Mouse (Mus musculus) limb, embryonic 10.5 days (tissue): ENCODE data around the gene E130218I03Rik. TPM values are rescaled to one million over a fixed set of nuclear protein-coding genes. Genes with fewer than 3 reads are reported as not detected.

Experiments used
- DNase-seq: peaks from one replicate; pipeline ENCODE4 v3.0.0-alpha.2; 2017; ENCODE audit warnings: low spot score
- H3K27ac ChIP-seq: fragments of 300-500 bp; sonication (generic); 2 replicates; pipeline ENCODE4 v1.5.1; 2016; ENCODE audit warnings: mild to moderate bottlenecking
- H3K27me3 ChIP-seq: fragments of 300-500 bp; sonication (generic); 2 replicates; pipeline ENCODE4 v1.6.1; 2016; ENCODE audit warnings: low read depth, mild to moderate bottlenecking; ENCODE audit not compliant: poor library complexity, severe bottlenecking
- H3K36me3 ChIP-seq: fragments of 300-500 bp; sonication (generic); 2 replicates; pipeline ENCODE4 v1.6.1; 2016; ENCODE audit warnings: mild to moderate bottlenecking, moderate library complexity
- H3K4me1 ChIP-seq: fragments of 300-500 bp; sonication (generic); 2 replicates; pipeline ENCODE4 v1.6.1; 2016
- H3K4me3 ChIP-seq: fragments of 300-500 bp; sonication (generic); 2 replicates; pipeline ENCODE4 v1.5.1; 2016; ENCODE audit warnings: mild to moderate bottlenecking, moderate library complexity
- H3K9me3 ChIP-seq: fragments of 300-500 bp; sonication (generic); replicated peaks from 2 replicates; pipeline ENCODE4 v1.6.1; 2016; ENCODE audit warnings: mild to moderate bottlenecking
- WGBS: fragments of 180-500 bp; shearing (Covaris S2); methylation state at CpG from one replicate; pipeline ENCODE4 v1.1.7; 2016; 5-methylcytosine and 5-hydroxymethylcytosine counted together
- polyA plus RNA-seq: library from polyadenylated mRNA; unstranded; fragments of >200 nt; fragmentation: Nextera tagmentation; extraction: Ambion mirVana; gene quantifications from 2 replicates; pipeline ENCODE4 v1.2.1, GENCODE M21; 2016

E130218I03Rik gene
- polyA plus RNA-seq: 0.60 and 0.79 TPM in 2 replicates

DNA sequence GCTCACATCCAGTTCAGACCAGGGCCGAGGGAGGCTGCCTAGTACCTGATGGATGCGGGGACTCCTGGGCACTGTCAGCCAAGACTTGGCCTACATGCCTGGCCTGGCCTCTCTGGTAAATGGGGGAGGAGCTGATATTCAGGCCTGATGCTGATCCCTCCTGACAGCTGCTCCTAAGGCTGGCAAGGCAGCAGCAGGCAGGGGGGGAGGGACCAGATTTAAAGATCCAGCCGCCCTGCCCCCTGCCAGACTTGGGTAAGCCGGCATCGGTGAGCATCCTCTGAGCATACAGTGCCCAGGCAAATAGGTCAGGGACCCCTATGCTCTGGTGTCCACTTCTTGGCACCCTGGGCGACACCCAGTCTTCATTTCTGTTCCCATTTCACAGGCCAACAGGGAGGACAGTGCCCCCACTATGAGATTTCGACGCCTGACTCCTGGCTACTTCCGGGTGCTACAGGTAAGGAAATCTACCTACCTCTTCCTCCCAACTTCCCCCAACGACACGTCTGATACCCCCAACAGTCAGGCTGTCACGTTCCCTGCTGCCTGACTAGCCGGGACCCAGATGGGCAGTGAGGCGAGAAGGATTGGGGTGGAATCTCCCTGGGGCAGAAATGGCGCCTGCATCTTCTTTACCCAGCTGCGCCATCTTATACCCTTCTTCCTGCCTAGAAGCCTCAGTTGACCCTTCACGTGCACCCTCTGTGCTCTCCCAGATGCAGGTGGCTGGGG is at the start of gene E130218I03Rik:
TSS of gene E130218I03Rik (plus strand) at position 147 of the 735 bp plus-strand sequence.
- Histone ChIP-seq H3K4me1 (peaks cover 27% of the 10 kb centered on the region), H3K36me3 (peaks cover 14% of the 10 kb centered on the region), H3K27ac (no peak within 1 kb of the TSS; the same call in 1 of the 2 replicates), H3K27me3 (peaks cover 32% of the 10 kb centered on the region), H3K9me3 (no peaks in the 10 kb centered on the region), H3K4me3 (peak within 1 kb of the TSS; percentile 84)
- DNase-seq: no peak
- 94% methylated on average over 17 of the region's 17 CpGs for WGBS

DNA sequence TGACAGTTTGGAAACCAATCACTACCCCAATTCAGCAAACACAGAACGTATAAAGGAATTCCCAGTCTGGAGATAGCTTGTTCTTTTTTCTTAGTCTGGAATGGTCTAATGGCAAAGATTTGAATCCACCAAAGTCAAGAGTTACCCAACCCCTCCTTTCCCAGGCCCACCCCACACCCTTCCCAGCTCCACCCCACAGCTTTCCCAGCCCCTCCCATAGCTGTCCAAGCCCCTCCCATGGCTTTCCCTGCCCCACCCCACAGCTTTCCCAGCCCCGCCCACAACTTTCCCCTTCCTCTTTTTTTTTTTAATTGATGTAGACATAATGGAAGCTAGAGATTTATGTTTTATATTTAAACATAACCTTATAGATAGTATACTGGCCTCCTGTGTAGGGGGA is 44.1 kb upstream of the E130218I03Rik start:
- H3K36me3 ChIP-seq: no peaks in the 10 kb centered on the region
- DNase-seq: no peak
- H3K4me3 ChIP-seq: no peak overlapping the region
- WGBS: 81% methylated on average over 2 of the region's 2 CpGs
- no peaks in the 10 kb centered on the region for H3K27me3 ChIP-seq
- H3K9me3 ChIP-seq: no peaks in the 10 kb centered on the region
- H3K4me1 ChIP-seq: no peaks in the 10 kb centered on the region
- no peak overlapping the region for H3K27ac ChIP-seq

DNA sequence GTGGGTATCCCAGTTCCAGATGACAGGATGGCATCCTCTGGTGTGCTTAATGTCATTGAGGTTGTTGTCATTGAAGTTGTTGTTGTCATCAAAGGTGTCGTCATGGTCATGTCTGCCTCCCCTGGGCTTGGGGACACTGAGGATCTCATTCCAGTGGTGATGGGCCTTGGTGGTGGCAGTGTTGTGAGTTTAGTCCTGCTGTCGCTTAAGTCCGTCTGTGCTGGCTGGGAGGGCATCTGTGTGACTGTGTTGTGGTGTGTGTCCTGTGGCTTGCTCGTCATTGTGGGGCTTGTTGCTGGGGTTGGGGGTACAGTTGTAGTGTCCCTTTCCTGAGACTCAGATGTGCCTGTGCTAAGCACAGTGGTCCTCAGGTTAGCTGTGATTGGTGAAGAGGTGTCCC is 40.6 kb upstream of the E130218I03Rik start, which contains the start of gene Gm7534:
TSS of gene Gm7534 (minus strand) at position 101 of the 400 bp plus-strand sequence.
- Histone ChIP-seq H3K27ac (no peak within 1 kb of the TSS), H3K4me1 (0 out of 2 replicates have a peak, but pooled peaks cover 3% of the 10 kb centered on the region), H3K9me3 (no peaks in the 10 kb centered on the region), H3K36me3 (no peaks in the 10 kb centered on the region), H3K27me3 (no peaks in the 10 kb centered on the region), H3K4me3 (no peak within 1 kb of the TSS)
- 95% methylated on average over 4 of the region's 4 CpGs for WGBS
- DNase-seq: no peak

DNA sequence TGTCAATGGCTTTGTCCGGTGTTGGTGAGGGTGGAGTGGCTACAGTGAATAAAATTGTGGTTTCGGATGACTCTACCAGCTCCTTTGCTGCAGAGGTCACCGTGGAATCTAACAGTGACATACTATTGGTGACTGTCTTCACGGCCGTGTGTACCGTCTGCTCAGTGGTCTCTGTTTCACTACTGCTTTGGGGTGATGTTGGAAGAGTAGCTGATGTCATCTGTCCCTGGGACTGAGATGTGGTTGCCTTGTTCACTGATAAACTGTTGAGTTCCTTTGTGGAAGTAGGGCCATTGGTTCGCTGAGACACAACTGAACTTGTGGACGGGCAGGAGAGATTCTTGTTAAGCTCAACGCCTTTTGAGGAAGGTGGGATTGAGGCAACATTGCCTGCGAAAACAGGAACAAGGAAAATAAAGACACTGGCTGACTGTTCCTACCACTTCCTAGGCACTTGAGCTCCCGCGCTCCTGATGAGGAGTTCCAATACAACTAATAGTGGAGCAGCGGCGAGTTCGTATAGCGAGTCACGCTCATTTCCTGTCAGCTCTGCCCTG is 40.0 kb upstream of the E130218I03Rik start:
- no peak for DNase-seq
- 87% methylated on average over 17 of the region's 17 CpGs for WGBS
- H3K36me3 ChIP-seq: no peaks in the 10 kb centered on the region
- 0 out of 2 replicates have a peak, but pooled peaks cover under 1% of the 10 kb centered on the region for H3K27me3 ChIP-seq
- no peak overlapping the region for H3K4me3 ChIP-seq
- no peaks in the 10 kb centered on the region for H3K9me3 ChIP-seq
- H3K27ac ChIP-seq: no peak overlapping the region
- H3K4me1 ChIP-seq: 0 out of 2 replicates have a peak, but pooled peaks cover 3% of the 10 kb centered on the region

DNA sequence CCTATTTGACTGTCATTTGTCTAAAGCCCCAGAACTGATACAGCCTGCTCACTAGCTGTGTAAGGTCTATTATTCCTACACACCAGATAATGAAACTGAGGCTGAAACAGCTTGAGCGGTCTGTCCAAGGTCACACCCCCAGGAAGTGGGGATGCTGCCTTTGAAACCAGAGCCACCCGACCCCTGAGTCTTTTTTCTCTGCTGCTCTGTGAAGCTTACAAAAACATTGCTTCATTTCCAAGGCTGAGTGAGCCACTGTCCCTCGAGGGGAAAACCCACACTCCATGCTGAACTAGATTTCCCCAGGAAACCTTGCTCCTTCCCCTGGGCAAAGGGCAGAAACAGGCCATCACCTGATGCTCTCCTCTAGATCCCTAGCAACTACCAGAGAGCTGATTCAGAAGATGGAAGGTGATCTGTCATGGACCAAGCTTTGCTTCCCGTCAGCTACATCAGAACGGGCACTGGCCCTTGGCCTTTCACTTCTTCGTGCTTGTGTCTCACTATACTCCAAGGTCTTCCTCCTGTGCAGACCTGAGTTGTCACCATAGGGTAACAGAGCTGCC is 36.9 kb upstream of the E130218I03Rik start:
- Histone ChIP-seq H3K27me3 (0 out of 2 replicates have a peak, but pooled peaks cover 8% of the 10 kb centered on the region), H3K4me3 (no peak overlapping the region), H3K36me3 (no peaks in the 10 kb centered on the region), H3K27ac (no peak overlapping the region), H3K4me1 (0 out of 2 replicates have a peak, but pooled peaks cover 3% of the 10 kb centered on the region), H3K9me3 (no peaks in the 10 kb centered on the region)
- 57% methylated on average over 6 of the region's 6 CpGs for WGBS
- no peak for DNase-seq

DNA sequence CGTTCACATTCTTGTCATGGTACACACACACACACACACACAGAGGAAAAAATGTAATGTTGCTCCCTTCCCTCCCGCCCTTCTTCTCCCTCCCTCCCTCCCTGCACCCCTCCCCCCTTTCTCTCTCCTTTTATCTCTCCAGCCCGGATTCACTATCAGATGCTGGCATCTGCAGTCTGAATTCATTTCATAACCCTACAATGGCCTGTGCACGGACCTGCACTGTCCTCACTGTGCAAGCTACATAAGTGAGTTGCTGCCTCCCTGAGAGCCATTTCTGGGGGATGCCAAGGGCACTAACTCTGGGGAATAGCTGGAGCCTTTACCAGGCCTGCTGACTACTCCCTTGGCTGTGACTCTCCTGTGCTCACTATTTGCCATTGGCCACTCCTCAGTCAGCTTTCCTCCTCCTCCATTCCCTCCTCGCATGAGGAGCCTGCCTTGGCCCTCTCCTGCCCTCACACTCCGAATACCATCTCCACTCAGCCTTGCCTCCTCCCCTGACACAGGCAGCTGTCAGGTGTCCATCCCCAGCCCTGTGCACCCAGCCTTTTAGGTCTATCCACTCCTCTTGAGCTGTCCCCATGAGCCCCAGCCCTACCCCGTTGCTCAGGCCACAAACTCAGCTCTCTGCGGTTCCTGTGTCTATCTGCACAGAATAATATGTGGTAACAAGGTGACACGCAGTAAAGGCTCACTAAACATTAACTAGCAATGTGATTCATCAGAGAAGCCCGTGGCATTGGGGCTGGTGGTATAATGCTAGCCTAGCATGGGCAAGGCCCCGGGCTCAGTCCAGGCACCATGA is 20.5 kb upstream of the E130218I03Rik start:
- DNase-seq: no peak
- Histone ChIP-seq H3K4me3 (no peak overlapping the region), H3K9me3 (no peaks in the 10 kb centered on the region), H3K4me1 (peaks cover 1% of the 10 kb centered on the region; the same call in 1 of the 2 replicates), H3K27me3 (no peaks in the 10 kb centered on the region), H3K36me3 (no peaks in the 10 kb centered on the region), H3K27ac (no peak overlapping the region)
- WGBS: 69% methylated on average over 11 of the region's 11 CpGs

DNA sequence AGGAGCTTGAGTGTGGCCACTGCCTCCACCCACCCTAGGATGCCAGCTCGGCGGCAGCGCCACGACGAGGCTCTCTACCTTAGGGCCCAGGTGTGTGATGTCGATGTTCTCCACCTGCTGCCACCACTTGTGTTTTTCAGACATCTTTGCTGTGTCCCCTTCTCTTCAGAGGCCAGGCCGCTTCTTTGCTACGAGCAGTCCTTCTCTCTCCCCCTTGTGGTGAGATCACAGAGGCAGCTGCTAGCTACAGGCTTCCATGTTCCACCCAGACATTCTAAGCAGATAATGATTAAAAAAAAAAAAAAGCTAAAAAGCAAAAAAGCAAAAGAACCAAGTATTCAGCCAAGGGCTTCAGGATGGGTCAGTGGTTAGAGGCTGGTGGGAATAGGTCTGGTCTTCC is 16.3 kb upstream of the E130218I03Rik start, which contains the start of gene Catsper4:
TSS of gene Catsper4 (minus strand) at position 190 of the 400 bp plus-strand sequence.
- Histone ChIP-seq H3K4me3 (no peak within 1 kb of the TSS), H3K27me3 (no peaks in the 10 kb centered on the region), H3K36me3 (no peaks in the 10 kb centered on the region), H3K27ac (no peak within 1 kb of the TSS), H3K9me3 (no peaks in the 10 kb centered on the region), H3K4me1 (peaks cover 22% of the 10 kb centered on the region)
- 65% methylated on average over 8 of the region's 8 CpGs for WGBS
- no peak for DNase-seq

DNA sequence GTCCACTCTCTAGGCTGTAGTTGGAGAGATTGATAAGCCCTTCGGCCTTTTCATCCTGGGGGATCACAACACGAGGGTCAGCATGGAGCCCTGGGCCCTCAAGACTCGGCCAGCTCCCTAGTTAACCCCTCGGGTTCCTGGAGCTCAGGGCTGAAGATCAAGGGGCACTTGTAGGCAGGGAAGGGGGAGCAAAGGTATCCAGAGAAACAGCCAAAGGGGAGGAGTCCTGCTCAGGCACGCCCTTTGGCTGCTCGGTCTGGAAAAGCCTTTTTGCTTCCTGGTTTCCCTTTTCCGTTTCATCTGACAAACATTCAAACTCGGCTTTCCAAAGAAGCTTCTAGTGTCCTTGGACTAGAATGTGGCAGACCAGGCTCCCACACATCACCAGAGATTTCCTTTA is 13.0 kb upstream of the E130218I03Rik start:
- H3K27ac ChIP-seq: no peak overlapping the region
- no peak overlapping the region for H3K4me3 ChIP-seq
- peaks cover 22% of the 10 kb centered on the region for H3K4me1 ChIP-seq
- peaks cover 13% of the 10 kb centered on the region; the same call in 1 of the 2 replicates for H3K27me3 ChIP-seq
- WGBS: 40% methylated on average over 8 of the region's 8 CpGs
- no peaks in the 10 kb centered on the region for H3K36me3 ChIP-seq
- no peak for DNase-seq
- no peaks in the 10 kb centered on the region for H3K9me3 ChIP-seq

DNA sequence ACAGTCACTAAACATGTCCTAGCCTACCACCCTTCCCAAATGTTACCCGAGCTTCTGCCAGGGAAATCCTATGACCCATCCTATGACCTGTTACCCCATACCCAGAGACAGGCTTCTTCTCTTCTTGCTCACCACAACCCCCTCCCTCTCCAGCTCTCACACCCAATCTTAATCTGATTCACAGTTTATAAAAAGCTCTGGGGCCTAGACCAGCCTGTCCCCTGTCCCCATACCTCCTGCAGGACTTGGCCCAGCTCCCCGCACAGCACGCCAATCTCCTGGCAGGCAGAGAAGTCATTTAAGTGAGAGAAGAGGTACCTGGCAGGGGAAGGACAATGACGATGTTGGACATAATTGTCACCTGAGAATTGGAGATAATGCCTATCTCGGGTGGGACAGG is 8.6 kb upstream of the E130218I03Rik start:
- 88% methylated on average over 5 of the region's 5 CpGs for WGBS
- H3K9me3 ChIP-seq: no peaks in the 10 kb centered on the region
- DNase-seq: no peak

DNA sequence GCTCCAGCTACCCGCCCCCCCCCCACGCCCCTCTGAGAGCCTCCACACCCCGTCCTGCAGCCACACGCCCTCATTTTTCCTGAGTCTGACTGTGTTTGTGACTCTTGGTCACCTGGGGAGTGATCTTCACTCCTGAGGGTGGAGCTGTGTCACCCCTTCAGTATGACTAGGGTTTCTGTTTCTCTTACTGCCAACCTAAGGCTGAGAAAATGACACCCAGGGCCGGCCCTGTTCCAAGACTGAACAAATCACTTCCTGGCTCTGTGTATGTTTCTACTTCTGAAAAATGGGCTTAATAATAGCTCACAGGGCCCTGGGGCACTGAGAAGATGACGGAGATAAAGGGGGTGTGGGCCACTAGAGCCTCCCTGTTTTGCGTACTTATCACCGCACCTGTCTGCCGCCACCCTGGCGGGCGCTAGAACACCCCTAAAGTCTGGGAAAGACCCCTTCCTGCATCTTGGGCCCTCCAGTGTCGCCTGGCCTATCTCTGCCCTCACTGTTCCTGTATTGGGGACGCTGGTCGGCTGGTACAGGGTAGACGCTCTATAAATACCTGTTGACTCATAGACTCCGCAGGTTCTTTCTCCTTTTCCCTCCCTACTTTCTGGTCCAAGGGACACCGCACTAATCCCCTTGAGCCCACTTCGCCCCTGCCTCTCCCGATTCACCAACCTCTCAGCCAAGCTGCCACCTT is 5.7 kb upstream of the E130218I03Rik start:
- Histone ChIP-seq H3K27me3 (peaks cover 47% of the 10 kb centered on the region), H3K9me3 (no peaks in the 10 kb centered on the region), H3K36me3 (no peaks in the 10 kb centered on the region; the same call in 1 of the 2 replicates), H3K4me1 (peaks cover 16% of the 10 kb centered on the region), H3K4me3 (peak overlapping the region; percentile 40), H3K27ac (peak overlapping the region; percentile 56; the same call in 1 of the 2 replicates)
- 19% methylated on average over 19 of the region's 19 CpGs for WGBS
- DNase-seq: no peak

More for the DNA sequence above, 8.6 kb upstream of the E130218I03Rik start:
- Histone ChIP-seq H3K4me1 (peaks cover 23% of the 10 kb centered on the region), H3K27ac (no peak overlapping the region), H3K4me3 (no peak overlapping the region), H3K36me3 (no peaks in the 10 kb centered on the region; the same call in 1 of the 2 replicates), H3K27me3 (peaks cover 50% of the 10 kb centered on the region)

DNA sequence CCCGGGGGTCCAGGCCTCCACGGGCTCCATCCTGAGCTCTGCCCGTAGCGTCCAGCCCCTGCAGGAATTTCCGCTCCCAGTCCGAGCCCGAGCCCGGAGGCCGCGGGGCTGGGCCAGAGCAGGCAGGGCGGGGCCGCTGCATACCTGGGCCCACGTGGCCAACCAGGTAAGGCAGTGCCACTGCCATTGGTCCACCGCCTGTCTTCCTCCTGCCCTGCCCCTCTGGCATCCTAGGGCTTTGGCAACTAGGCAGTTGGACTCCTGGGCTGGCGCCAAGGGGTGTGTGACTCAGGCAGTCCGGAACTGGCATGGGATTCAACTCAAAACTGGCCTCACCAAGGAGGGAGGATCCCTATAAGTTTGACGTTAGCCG is 5.2 kb upstream of the E130218I03Rik start, which contains the start of gene Cnksr1:
TSS of gene Cnksr1 (minus strand) at position 121 of the 373 bp plus-strand sequence.
- 2% methylated on average over 18 of the region's 18 CpGs for WGBS
- H3K36me3 ChIP-seq: peaks cover 4% of the 10 kb centered on the region
- DNase-seq: peak; percentile 52
- H3K27me3 ChIP-seq: peaks cover 43% of the 10 kb centered on the region
- peak within 1 kb of the TSS; percentile 40 for H3K4me3 ChIP-seq
- H3K9me3 ChIP-seq: no peaks in the 10 kb centered on the region
- peaks cover 16% of the 10 kb centered on the region for H3K4me1 ChIP-seq
- peak within 1 kb of the TSS; percentile 56; the same call in 1 of the 2 replicates for H3K27ac ChIP-seq

DNA sequence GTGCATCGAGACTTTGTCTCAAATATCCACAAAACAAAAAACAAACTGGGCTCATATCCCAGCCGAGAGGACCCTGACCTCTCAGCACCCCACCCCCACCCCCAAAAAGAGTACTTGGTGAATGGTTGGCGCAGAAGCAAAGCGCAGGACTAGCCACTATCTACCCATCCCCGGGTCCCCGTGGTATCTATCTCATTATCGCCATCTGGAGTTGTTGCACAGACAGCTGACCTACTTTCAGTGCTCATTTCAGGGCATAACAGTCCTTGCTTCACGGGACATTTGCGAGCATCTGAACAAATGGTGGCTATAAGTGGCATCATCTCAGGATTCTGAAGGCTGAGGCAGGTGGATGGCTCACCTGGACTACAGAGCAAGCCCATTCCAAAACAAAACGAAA is 4.8 kb upstream of the E130218I03Rik start:
- Histone ChIP-seq H3K9me3 (no peaks in the 10 kb centered on the region), H3K4me3 (peak overlapping the region; percentile 40; the same call in 1 of the 2 replicates), H3K27me3 (peaks cover 39% of the 10 kb centered on the region), H3K36me3 (peaks cover 9% of the 10 kb centered on the region), H3K4me1 (peaks cover 19% of the 10 kb centered on the region), H3K27ac (no peak overlapping the region)
- DNase-seq: no peak
- 16% methylated on average over 10 of the region's 10 CpGs for WGBS
